Mouse (Mus musculus): ENCODE measurements at regions not wholly inside any gene's neighbourhood (a gene's known extent, or its start where the extent isn't known, plus 50 kb on each side); places are given as distances from the start of the nearest gene placed in this dataset.

DNA sequence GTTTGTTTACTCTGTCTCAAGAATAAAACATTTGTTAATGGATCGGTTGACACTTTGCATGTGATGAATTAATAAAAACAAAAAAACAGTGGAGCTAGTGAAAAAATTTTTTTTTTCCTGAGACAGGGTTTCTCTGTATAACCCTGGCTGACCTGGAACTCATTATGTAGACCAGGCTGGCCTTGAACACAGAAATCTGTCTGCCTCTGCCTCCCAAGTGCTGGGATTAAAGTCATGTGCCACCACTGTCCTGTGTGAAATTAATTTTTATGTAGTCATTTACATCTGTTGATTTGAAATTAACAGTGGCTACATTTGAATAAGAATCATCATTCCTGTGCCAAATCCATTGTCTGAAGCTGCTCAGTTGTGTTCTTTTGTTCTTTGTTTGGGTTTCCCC is 2050.4 kb downstream of the A830018L16Rik start:
- ATAC-seq = no peak
- H3K4me1 ChIP-seq (replicated peaks; ENCODE audit: control insufficient read depth, insufficient read depth, low read length) = no peaks in the 10 kb centered on the region

GRCm38 (mm10) chr1:13467174-13467573 is 2053.3 kb downstream of the A830018L16Rik start:
- Histone ChIP-seq H3K4me1 (replicated peaks; ENCODE audit: control insufficient read depth, insufficient read depth, low read length) (no peaks in the 10 kb centered on the region), H3K27ac (ENCODE audit: low read length) (no peak overlapping the region), H3K9ac (replicated peaks; ENCODE audit: low read depth, low read length) (no peak overlapping the region), H3K4me2 (ENCODE audit: low read length) (no peak overlapping the region), H3K27me3 (replicated peaks; ENCODE audit: control insufficient read depth, insufficient read depth, low read length) (no peaks in the 10 kb centered on the region), H3K4me3 (replicated peaks; ENCODE audit: low read length) (no peak overlapping the region), H3K9me3 (ENCODE audit: control insufficient read depth, low read length) (no peaks in the 10 kb centered on the region), H3K36me3 (ENCODE audit: control insufficient read depth, insufficient read depth) (no peaks in the 10 kb centered on the region)
- WGBS = 75% methylated on average over 6 of the region's 6 CpGs
- ATAC-seq = no peak

More for the DNA sequence above, 2050.4 kb downstream of the A830018L16Rik start:
- Histone ChIP-seq H3K27ac (ENCODE audit: low read length) (no peak overlapping the region), H3K27me3 (replicated peaks; ENCODE audit: control insufficient read depth, insufficient read depth, low read length) (no peaks in the 10 kb centered on the region), H3K4me3 (replicated peaks; ENCODE audit: low read length) (no peak overlapping the region), H3K9ac (replicated peaks; ENCODE audit: low read depth, low read length) (no peak overlapping the region), H3K36me3 (ENCODE audit: control insufficient read depth, insufficient read depth) (no peaks in the 10 kb centered on the region), H3K4me2 (ENCODE audit: low read length) (no peak overlapping the region), H3K9me3 (ENCODE audit: control insufficient read depth, low read length) (no peaks in the 10 kb centered on the region)
- 92% methylated on average over 1 of the region's 1 CpGs for WGBS

GRCm38 (mm10) chr1:13467886-13468630 is 2054.2 kb downstream of the A830018L16Rik start:
- Histone ChIP-seq H3K36me3 (ENCODE audit: control insufficient read depth, insufficient read depth) (no peaks in the 10 kb centered on the region), H3K4me3 (replicated peaks; ENCODE audit: low read length) (no peak overlapping the region), H3K27me3 (replicated peaks; ENCODE audit: control insufficient read depth, insufficient read depth, low read length) (no peaks in the 10 kb centered on the region), H3K4me2 (ENCODE audit: low read length) (no peak overlapping the region), H3K4me1 (replicated peaks; ENCODE audit: control insufficient read depth, insufficient read depth, low read length) (no peaks in the 10 kb centered on the region), H3K27ac (ENCODE audit: low read length) (no peak overlapping the region), H3K9ac (replicated peaks; ENCODE audit: low read depth, low read length) (no peak overlapping the region), H3K9me3 (ENCODE audit: control insufficient read depth, low read length) (no peaks in the 10 kb centered on the region)
- no peak for ATAC-seq
- 19% methylated on average over 2 of the region's 2 CpGs for WGBS

- ATAC-seq = no peak
- H3K36me3 ChIP-seq (ENCODE audit: control insufficient read depth, insufficient read depth) = no peaks in the 10 kb centered on the region
- no peaks in the 10 kb centered on the region for H3K9me3 ChIP-seq (ENCODE audit: control insufficient read depth, low read length)
- H3K4me2 ChIP-seq (ENCODE audit: low read length) = peak overlapping the region; percentile 43
- no peak overlapping the region for H3K27ac ChIP-seq (ENCODE audit: low read length)
- 15% methylated on average over 16 of the region's 16 CpGs for WGBS
- H3K9ac ChIP-seq (replicated peaks; ENCODE audit: low read depth, low read length) = 0 out of 2 replicates have a peak overlapping the region, but pooled peaks have one; percentile 26
- H3K27me3 ChIP-seq (replicated peaks; ENCODE audit: control insufficient read depth, insufficient read depth, low read length) = peaks cover 9% of the 10 kb centered on the region; the same call in 1 of the 2 replicates
- H3K4me1 ChIP-seq (replicated peaks; ENCODE audit: control insufficient read depth, insufficient read depth, low read length) = peaks cover 7% of the 10 kb centered on the region
- peak overlapping the region; percentile 41 for H3K4me3 ChIP-seq (replicated peaks; ENCODE audit: low read length)
These were observed 2081.0 kb downstream of the A830018L16Rik start for GRCm38 (mm10) chr1:13494727-13495404.

DNA sequence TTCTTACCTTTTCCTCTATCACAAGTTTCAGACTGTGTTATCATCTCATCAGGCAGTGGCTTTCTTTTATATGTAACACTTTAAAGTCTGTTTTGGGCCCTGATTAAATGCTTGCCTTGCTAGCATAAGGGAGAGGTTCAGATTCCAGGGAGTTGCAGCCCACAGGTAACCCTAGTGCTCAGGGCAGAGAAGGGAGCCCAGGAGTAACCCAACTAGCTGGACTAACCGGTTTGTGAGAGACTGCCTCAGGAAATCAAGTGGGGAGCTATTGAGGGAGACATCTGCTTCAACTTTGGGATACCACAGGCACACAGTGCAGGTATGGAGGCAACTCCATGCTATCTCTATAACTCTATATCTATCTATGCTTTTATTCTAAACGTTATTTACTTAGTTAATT is 2082.5 kb downstream of the A830018L16Rik start:
- ATAC-seq = no peak
- Histone ChIP-seq H3K4me3 (replicated peaks; ENCODE audit: low read length) (no peak overlapping the region), H3K4me1 (replicated peaks; ENCODE audit: control insufficient read depth, insufficient read depth, low read length) (peaks cover 7% of the 10 kb centered on the region), H3K36me3 (ENCODE audit: control insufficient read depth, insufficient read depth) (no peaks in the 10 kb centered on the region), H3K27ac (ENCODE audit: low read length) (no peak overlapping the region), H3K9me3 (ENCODE audit: control insufficient read depth, low read length) (no peaks in the 10 kb centered on the region), H3K27me3 (replicated peaks; ENCODE audit: control insufficient read depth, insufficient read depth, low read length) (peaks cover 9% of the 10 kb centered on the region; the same call in 1 of the 2 replicates), H3K9ac (replicated peaks; ENCODE audit: low read depth, low read length) (no peak overlapping the region), H3K4me2 (ENCODE audit: low read length) (no peak overlapping the region)
- 26% methylated on average over 2 of the region's 2 CpGs for WGBS

- Histone ChIP-seq H3K9ac (replicated peaks; ENCODE audit: low read depth, low read length) (no peak overlapping the region), H3K27ac (ENCODE audit: low read length) (no peak overlapping the region), H3K4me1 (replicated peaks; ENCODE audit: control insufficient read depth, insufficient read depth, low read length) (no peaks in the 10 kb centered on the region), H3K9me3 (ENCODE audit: control insufficient read depth, low read length) (no peaks in the 10 kb centered on the region), H3K4me2 (ENCODE audit: low read length) (no peak overlapping the region), H3K36me3 (ENCODE audit: control insufficient read depth, insufficient read depth) (no peaks in the 10 kb centered on the region), H3K4me3 (replicated peaks; ENCODE audit: low read length) (no peak overlapping the region), H3K27me3 (replicated peaks; ENCODE audit: control insufficient read depth, insufficient read depth, low read length) (0 out of 2 replicates have a peak, but pooled peaks cover 3% of the 10 kb centered on the region)
- 30% methylated on average over 5 of the region's 5 CpGs for WGBS
- ATAC-seq = no peak
These were observed 2086.6 kb downstream of the A830018L16Rik start for GRCm38 (mm10) chr1:13500456-13500855.

DNA sequence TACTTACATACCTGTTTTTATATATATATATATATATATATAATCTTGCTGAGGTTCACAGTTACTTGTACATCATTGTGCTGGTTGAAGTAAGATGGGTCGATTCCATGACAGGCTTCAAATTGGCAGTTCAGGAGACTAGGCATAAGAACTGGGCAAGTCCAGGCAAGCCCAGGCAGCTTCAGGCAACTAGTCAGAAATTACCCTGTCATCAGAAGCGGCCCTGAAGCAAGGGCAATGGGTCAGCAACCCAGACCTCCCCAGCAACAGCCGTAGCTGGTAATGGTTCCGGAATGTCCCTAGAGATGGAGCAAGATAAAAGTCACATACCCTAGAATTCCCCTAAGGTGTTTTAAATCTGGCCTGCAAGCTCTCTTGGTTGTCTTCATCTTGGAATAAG is 2088.0 kb downstream of the A830018L16Rik start:
- ATAC-seq = no peak
- Histone ChIP-seq H3K9ac (replicated peaks; ENCODE audit: low read depth, low read length) (no peak overlapping the region), H3K9me3 (ENCODE audit: control insufficient read depth, low read length) (no peaks in the 10 kb centered on the region), H3K27ac (ENCODE audit: low read length) (no peak overlapping the region), H3K4me3 (replicated peaks; ENCODE audit: low read length) (no peak overlapping the region), H3K4me1 (replicated peaks; ENCODE audit: control insufficient read depth, insufficient read depth, low read length) (no peaks in the 10 kb centered on the region), H3K4me2 (ENCODE audit: low read length) (no peak overlapping the region), H3K36me3 (ENCODE audit: control insufficient read depth, insufficient read depth) (no peaks in the 10 kb centered on the region), H3K27me3 (replicated peaks; ENCODE audit: control insufficient read depth, insufficient read depth, low read length) (no peaks in the 10 kb centered on the region)
- WGBS = 82% methylated on average over 4 of the region's 4 CpGs

- no peak overlapping the region for H3K9ac ChIP-seq (replicated peaks; ENCODE audit: low read depth, low read length)
- no peaks in the 10 kb centered on the region for H3K4me1 ChIP-seq (replicated peaks; ENCODE audit: control insufficient read depth, insufficient read depth, low read length)
- H3K4me3 ChIP-seq (replicated peaks; ENCODE audit: low read length) = no peak overlapping the region
- ATAC-seq = no peak
- H3K9me3 ChIP-seq (ENCODE audit: control insufficient read depth, low read length) = no peaks in the 10 kb centered on the region
- no peaks in the 10 kb centered on the region for H3K36me3 ChIP-seq (ENCODE audit: control insufficient read depth, insufficient read depth)
- H3K4me2 ChIP-seq (ENCODE audit: low read length) = no peak overlapping the region
- no peaks in the 10 kb centered on the region for H3K27me3 ChIP-seq (replicated peaks; ENCODE audit: control insufficient read depth, insufficient read depth, low read length)
- 96% methylated on average over 11 of the region's 11 CpGs for whole genome bisulfite sequencing
- no peak overlapping the region for H3K27ac ChIP-seq (ENCODE audit: low read length)
These were observed 2099.9 kb downstream of the A830018L16Rik start for GRCm38 (mm10) chr1:13513761-13514160.
